Mouse (Mus musculus) limb, embryonic 13.5 days (tissue): ENCODE measurements around the gene Qpctl. TPM values are rescaled to one million over a fixed set of nuclear protein-coding genes. Genes with fewer than 3 reads are reported as not detected.

Experiments used
- ATAC-seq: fragments of 200-750 bp; cut with Nextera tagmentation; 2 replicates; pipeline ENCODE4 v1.8.0; 2017; ENCODE audit warnings: low read depth, moderate number of reproducible peaks, moderate TSS enrichment; ENCODE audit not compliant: low FRiP score
- H3K27ac ChIP-seq: fragments of 300-500 bp; sonication (generic); 2 replicates; pipeline ENCODE4 v1.5.1; 2015; ENCODE audit warnings: inconsistent platforms, mild to moderate bottlenecking, moderate library complexity
- H3K27me3 ChIP-seq: fragments of 300-500 bp; sonication (generic); 2 replicates; pipeline ENCODE4 v1.6.1; 2015; ENCODE audit warnings: mild to moderate bottlenecking, inconsistent platforms
- H3K36me3 ChIP-seq: fragments of 300-500 bp; sonication (generic); 2 replicates; pipeline ENCODE4 v1.6.1; 2015; ENCODE audit warnings: inconsistent platforms, mild to moderate bottlenecking, moderate library complexity
- H3K4me1 ChIP-seq: fragments of 300-500 bp; sonication (generic); 2 replicates; pipeline ENCODE4 v1.6.1; 2015; ENCODE audit warnings: inconsistent platforms
- H3K4me2 ChIP-seq: fragments of 300-500 bp; sonication (generic); replicated peaks from 2 replicates; pipeline ENCODE4 v1.6.1; 2015; ENCODE audit warnings: inconsistent platforms, mild to moderate bottlenecking, moderate library complexity
- H3K4me3 ChIP-seq: fragments of 300-500 bp; sonication (generic); 2 replicates; pipeline ENCODE4 v1.5.1; 2015; ENCODE audit warnings: moderate library complexity, mild to moderate bottlenecking, inconsistent platforms
- H3K9ac ChIP-seq: fragments of 300-500 bp; sonication (generic); 2 replicates; pipeline ENCODE4 v1.6.1; 2015; ENCODE audit warnings: mild to moderate bottlenecking, inconsistent platforms
- H3K9me3 ChIP-seq: fragments of 300-500 bp; sonication (generic); 2 replicates; pipeline ENCODE4 v1.6.1; 2016; ENCODE audit warnings: inconsistent platforms
- WGBS: fragments of 180-500 bp; shearing (Covaris S2); methylation state at CpG from one replicate; pipeline ENCODE4 v1.1.7; 2015; 5-methylcytosine and 5-hydroxymethylcytosine counted together
- polyA plus RNA-seq: library from polyadenylated mRNA; unstranded; fragments of >200 nt; fragmentation: Nextera tagmentation; extraction: Ambion mirVana; gene quantifications from 2 replicates; pipeline ENCODE4 v1.2.1, GENCODE M21; 2015

The Qpctl gene
- polyA plus RNA-seq, 1 experiment from 2014 or later: 17.1 TPM

DNA sequence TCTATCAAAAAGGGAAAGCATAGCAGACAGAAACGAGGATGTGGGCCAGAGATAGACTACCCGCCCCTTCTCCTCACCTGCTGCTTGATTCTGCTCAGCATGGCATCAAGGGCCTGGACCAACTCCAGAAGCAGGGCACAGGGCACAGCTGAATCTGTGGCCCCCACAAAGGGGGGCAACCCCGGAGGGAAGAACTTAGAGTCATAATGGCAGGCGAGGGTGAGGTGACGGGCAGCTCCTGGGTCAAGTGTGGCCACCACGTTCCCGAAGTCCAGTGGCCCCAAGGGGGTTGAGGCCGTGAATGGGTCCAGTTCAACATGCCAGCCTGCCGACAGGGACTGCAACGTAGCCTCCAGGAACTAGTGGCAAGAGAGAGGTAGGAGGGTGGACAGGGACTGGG is 2.3 kb downstream of the Qpctl start:
- H3K27ac ChIP-seq: no peak overlapping the region
- ATAC-seq: no peak
- peaks cover 25% of the 10 kb centered on the region for H3K36me3 ChIP-seq
- WGBS: 88% methylated on average over 10 of the region's 10 CpGs
- no peak overlapping the region for H3K4me3 ChIP-seq
- no peak overlapping the region for H3K9ac ChIP-seq
- no peaks in the 10 kb centered on the region for H3K27me3 ChIP-seq
- peaks cover 29% of the 10 kb centered on the region for H3K4me1 ChIP-seq
- no peaks in the 10 kb centered on the region for H3K9me3 ChIP-seq
- H3K4me2 ChIP-seq: no peak overlapping the region

GRCm38 (mm10) chr7:19137380-19137779 is 11.7 kb downstream of the Qpctl start:
- Histone ChIP-seq H3K9ac (no peak overlapping the region), H3K4me2 (no peak overlapping the region), H3K27me3 (no peaks in the 10 kb centered on the region), H3K4me3 (no peak overlapping the region), H3K27ac (no peak overlapping the region), H3K9me3 (no peaks in the 10 kb centered on the region), H3K36me3 (peaks cover 68% of the 10 kb centered on the region), H3K4me1 (no peaks in the 10 kb centered on the region)
- no peak for ATAC-seq
- 45% methylated on average over 5 of the region's 5 CpGs for WGBS

GRCm38 (mm10) chr7:19136673-19137334 is 12.3 kb downstream of the Qpctl start:
- Histone ChIP-seq H3K9me3 (no peaks in the 10 kb centered on the region), H3K4me1 (peaks cover 4% of the 10 kb centered on the region), H3K4me2 (no peak overlapping the region), H3K36me3 (peaks cover 65% of the 10 kb centered on the region), H3K9ac (no peak overlapping the region), H3K27ac (no peak overlapping the region), H3K27me3 (no peaks in the 10 kb centered on the region), H3K4me3 (no peak overlapping the region)
- no peak for ATAC-seq
- whole genome bisulfite sequencing: 91% methylated on average over 38 of the region's 38 CpGs

- peaks cover 5% of the 10 kb centered on the region for H3K4me1 ChIP-seq
- peaks cover 61% of the 10 kb centered on the region for H3K36me3 ChIP-seq
- no peak overlapping the region for H3K4me2 ChIP-seq
- H3K9me3 ChIP-seq: no peaks in the 10 kb centered on the region
- H3K27ac ChIP-seq: no peak overlapping the region
- no peak overlapping the region for H3K9ac ChIP-seq
- no peak for ATAC-seq
- H3K27me3 ChIP-seq: no peaks in the 10 kb centered on the region
- H3K4me3 ChIP-seq: no peak overlapping the region
- WGBS: 93% methylated on average over 13 of the region's 13 CpGs
Measured at GRCm38 (mm10) chr7:19136168-19136567, 12.9 kb downstream of the Qpctl start.

GRCm38 (mm10) chr7:19131324-19131848 is 17.7 kb downstream of the Qpctl start:
- Histone ChIP-seq H3K4me3 (peak overlapping the region; percentile 48), H3K9me3 (no peaks in the 10 kb centered on the region), H3K36me3 (peaks cover 37% of the 10 kb centered on the region), H3K4me1 (peaks cover 13% of the 10 kb centered on the region), H3K9ac (peak overlapping the region; percentile 61), H3K27me3 (no peaks in the 10 kb centered on the region), H3K27ac (peak overlapping the region; percentile 89), H3K4me2 (peak overlapping the region; percentile 71)
- under 1% methylated on average over 39 of the region's 39 CpGs for WGBS
- ATAC-seq: peak; percentile 99

- peaks cover 13% of the 10 kb centered on the region for H3K4me1 ChIP-seq
- H3K27ac ChIP-seq: peak overlapping the region; percentile 89; the same call in 1 of the 2 replicates
- peaks cover 30% of the 10 kb centered on the region for H3K36me3 ChIP-seq
- no peaks in the 10 kb centered on the region for H3K27me3 ChIP-seq
- H3K9me3 ChIP-seq: no peaks in the 10 kb centered on the region
- H3K9ac ChIP-seq: peak overlapping the region; percentile 31; the same call in 1 of the 2 replicates
- H3K4me2 ChIP-seq: peak overlapping the region; percentile 71
- WGBS: 22% methylated on average over 4 of the region's 4 CpGs
- no peak for ATAC-seq
- peak overlapping the region; percentile 48 for H3K4me3 ChIP-seq
Measured at GRCm38 (mm10) chr7:19130657-19131056, 18.4 kb downstream of the Qpctl start.

GRCm38 (mm10) chr7:19129396-19129795 is 19.7 kb downstream of the Qpctl start:
- Histone ChIP-seq H3K4me2 (no peak overlapping the region), H3K4me1 (peaks cover 13% of the 10 kb centered on the region), H3K4me3 (no peak overlapping the region), H3K9ac (no peak overlapping the region), H3K27me3 (no peaks in the 10 kb centered on the region), H3K36me3 (peaks cover 24% of the 10 kb centered on the region), H3K9me3 (no peaks in the 10 kb centered on the region), H3K27ac (no peak overlapping the region)
- ATAC-seq: no peak
- WGBS: 93% methylated on average over 5 of the region's 5 CpGs

DNA sequence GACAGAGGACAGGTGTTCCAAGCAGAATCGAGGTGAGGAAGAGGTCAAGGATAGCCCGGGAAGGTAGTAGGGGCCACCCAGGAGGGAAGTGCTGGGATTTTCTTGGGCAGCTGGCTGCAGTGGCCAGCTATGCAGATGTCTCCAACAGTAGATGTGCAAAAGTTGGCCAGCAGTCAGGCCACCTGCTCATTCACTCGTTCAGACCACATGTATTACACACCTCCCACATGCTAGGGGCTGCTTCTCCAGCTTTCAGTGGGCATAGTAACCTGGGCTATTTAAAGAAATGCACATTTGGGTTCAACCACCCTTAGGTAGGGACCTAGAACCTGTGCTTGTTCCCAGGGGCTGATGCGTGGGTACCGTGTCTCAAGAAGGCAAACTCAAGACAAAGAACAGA is 21.3 kb downstream of the Qpctl start:
- no peak overlapping the region for H3K4me3 ChIP-seq
- no peak for ATAC-seq
- peaks cover 24% of the 10 kb centered on the region for H3K36me3 ChIP-seq
- H3K27ac ChIP-seq: no peak overlapping the region
- no peaks in the 10 kb centered on the region for H3K9me3 ChIP-seq
- WGBS: 84% methylated on average over 5 of the region's 5 CpGs
- no peak overlapping the region for H3K4me2 ChIP-seq
- peaks cover 13% of the 10 kb centered on the region for H3K4me1 ChIP-seq
- H3K9ac ChIP-seq: no peak overlapping the region
- H3K27me3 ChIP-seq: no peaks in the 10 kb centered on the region

DNA sequence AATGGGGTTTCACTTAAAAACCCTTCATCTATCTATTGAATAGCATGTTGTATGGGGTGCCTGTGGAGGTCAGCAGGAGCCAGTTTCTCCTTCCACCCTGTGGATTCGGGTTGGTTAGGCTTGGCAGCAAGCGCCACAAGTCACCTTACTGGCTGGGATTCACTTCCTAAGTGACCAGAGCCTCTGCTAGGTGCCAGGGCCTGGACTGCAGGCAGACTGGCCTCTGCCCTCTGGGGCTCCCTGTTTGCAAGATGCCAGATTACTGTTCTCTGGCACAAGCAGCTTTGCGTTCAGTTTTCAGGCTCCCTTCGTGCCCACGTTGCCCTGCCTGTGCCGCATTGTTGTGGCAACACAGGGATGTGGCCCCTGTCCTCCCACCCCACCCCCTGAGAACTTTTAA is 24.4 kb downstream of the Qpctl start:
- no peak overlapping the region for H3K27ac ChIP-seq
- peaks cover 15% of the 10 kb centered on the region for H3K4me1 ChIP-seq
- no peak for ATAC-seq
- H3K4me3 ChIP-seq: no peak overlapping the region
- H3K9me3 ChIP-seq: no peaks in the 10 kb centered on the region
- WGBS: 88% methylated on average over 6 of the region's 6 CpGs
- H3K27me3 ChIP-seq: no peaks in the 10 kb centered on the region
- H3K4me2 ChIP-seq: no peak overlapping the region
- H3K36me3 ChIP-seq: peaks cover 24% of the 10 kb centered on the region
- H3K9ac ChIP-seq: peak overlapping the region; percentile 15; the same call in 1 of the 2 replicates

GRCm38 (mm10) chr7:19121686-19122085 is 27.4 kb downstream of the Qpctl start:
- Histone ChIP-seq H3K27me3 (no peaks in the 10 kb centered on the region), H3K4me2 (no peak overlapping the region; the same call in 1 of the 2 replicates), H3K4me1 (peaks cover 22% of the 10 kb centered on the region), H3K4me3 (no peak overlapping the region; the same call in 1 of the 2 replicates), H3K9ac (no peak overlapping the region), H3K27ac (no peak overlapping the region), H3K36me3 (peaks cover 5% of the 10 kb centered on the region), H3K9me3 (0 out of 2 replicates have a peak, but pooled peaks cover 9% of the 10 kb centered on the region)
- no peak for ATAC-seq
- 89% methylated on average over 4 of the region's 4 CpGs for WGBS

DNA sequence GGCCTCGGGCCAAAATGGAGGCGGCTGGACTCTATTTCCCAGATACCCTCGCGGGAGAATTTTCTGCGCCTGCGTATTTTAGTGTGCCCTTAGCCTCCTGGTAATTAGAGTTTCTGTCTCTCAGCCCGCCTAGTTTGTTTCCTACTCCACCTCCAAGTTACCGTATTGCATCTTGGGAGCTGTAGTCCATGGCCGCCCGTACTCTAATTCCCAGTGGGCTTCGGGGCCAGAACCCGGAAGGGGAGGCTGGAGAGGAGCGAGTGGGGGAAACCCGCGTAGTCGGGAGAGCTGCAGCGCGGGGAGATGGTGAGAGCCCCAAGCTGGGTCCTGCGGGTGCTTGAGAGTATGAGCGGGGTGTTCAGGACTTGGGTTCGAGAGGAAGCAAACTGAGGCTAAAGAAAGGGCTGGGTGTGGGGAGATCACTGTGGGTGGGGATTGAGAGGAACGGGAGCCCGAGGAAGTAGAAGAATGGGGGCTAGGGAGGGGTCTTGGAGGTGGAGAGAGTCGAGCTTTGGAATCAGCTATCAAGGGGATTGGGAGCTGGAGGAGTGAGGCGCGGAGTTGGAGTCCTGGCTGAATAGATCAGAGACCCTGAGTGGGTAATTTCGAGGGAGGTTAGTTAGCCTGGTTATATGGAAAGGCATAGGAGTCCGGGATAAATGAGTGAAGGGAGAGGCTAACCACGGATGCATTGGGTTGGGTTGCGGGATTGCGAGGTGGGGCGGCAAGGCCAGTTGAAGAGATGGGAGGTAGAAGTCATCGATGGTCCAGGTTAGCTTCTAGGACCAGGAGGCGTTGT is 29.3 kb downstream of the Qpctl start, which contains the start of gene Fbxo46:
Fbxo46 (plus strand) TSS at position 229 of the 799 bp plus-strand sequence.
- Histone ChIP-seq H3K4me2 (peak within 1 kb of the TSS; percentile 91), H3K27me3 (no peaks in the 10 kb centered on the region), H3K4me3 (peak within 1 kb of the TSS; percentile 71), H3K36me3 (peaks cover 2% of the 10 kb centered on the region; the same call in 1 of the 2 replicates), H3K27ac (peak within 1 kb of the TSS; percentile 28; the same call in 1 of the 2 replicates), H3K9me3 (peaks cover 9% of the 10 kb centered on the region; the same call in 1 of the 2 replicates), H3K4me1 (peaks cover 22% of the 10 kb centered on the region), H3K9ac (peak within 1 kb of the TSS; percentile 83)
- ATAC-seq: peak; percentile 94
- 4% methylated on average over 34 of the region's 34 CpGs for WGBS

DNA sequence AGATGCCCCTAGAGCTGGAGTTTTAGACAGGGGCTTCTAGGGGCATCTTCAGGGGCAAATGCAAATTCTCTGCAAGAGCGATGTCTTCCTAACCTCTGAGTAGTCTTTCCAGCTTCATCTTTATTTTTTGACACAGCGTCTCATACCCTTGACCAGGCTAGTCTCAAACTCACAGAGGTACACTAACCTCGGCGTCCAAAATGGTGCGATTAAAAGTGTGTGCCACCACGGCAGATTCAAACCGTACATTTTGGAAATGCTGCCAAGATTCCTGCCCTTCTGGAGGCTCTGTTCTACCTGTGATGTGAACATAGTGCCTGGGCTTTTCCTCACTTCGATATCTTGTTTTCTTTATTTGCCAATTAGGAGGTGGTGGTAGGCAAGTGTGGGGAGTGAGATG is 30.0 kb downstream of the Qpctl start:
- Histone ChIP-seq H3K27ac (no peak overlapping the region), H3K9me3 (peaks cover 9% of the 10 kb centered on the region; the same call in 1 of the 2 replicates), H3K9ac (no peak overlapping the region), H3K27me3 (no peaks in the 10 kb centered on the region), H3K4me2 (peak overlapping the region; percentile 9; the same call in 1 of the 2 replicates), H3K36me3 (no peaks in the 10 kb centered on the region), H3K4me1 (peaks cover 22% of the 10 kb centered on the region), H3K4me3 (no peak overlapping the region; the same call in 1 of the 2 replicates)
- peak; percentile 5; the same call in 1 of the 2 replicates for ATAC-seq
- WGBS: 89% methylated on average over 8 of the region's 8 CpGs
